Mouse (Mus musculus): Measurements from ENCODE around the gene Nol9. TPM values are rescaled to one million over a fixed set of nuclear protein-coding genes. Genes with fewer than 3 reads are reported as not detected.

Gene Nol9
- total and polyA plus RNA-seq, 3 experiments: 80.3 to 114 (median 80.9) TPM

GRCm38 (mm10) chr4:152006812-152007211, 32.3 kb upstream of the Nol9 start:
- Histone ChIP-seq H3K9ac (ENCODE audit: control insufficient read depth, low read depth, low read length, poor library complexity, severe bottlenecking) (no peak overlapping the region), H3K27ac (ENCODE audit: control insufficient read depth, low read depth, low read length) (no peak overlapping the region), H3K79me2 (ENCODE audit: control insufficient read depth, insufficient read depth, low read length, poor library complexity) (peaks cover 31% of the 10 kb centered on the region), H3K4me1 (ENCODE audit: control insufficient read depth in 1 of 2, insufficient read depth in 2 of 2, low read length in 2 of 2) (peaks cover 0 to 11% of the 10 kb centered on the region in 2 experiments; a peak in 3 of 4 replicates), H3K4me3 (ENCODE audit: control insufficient read depth in 1 of 2, insufficient read depth in 1 of 2, low read depth in 2 of 2, low read length in 2 of 2) (no peak overlapping the region), H3K27me3 (ENCODE audit: control insufficient read depth in 1 of 2, insufficient read depth in 2 of 2, low read length in 2 of 2) (no peaks in the 10 kb centered on the region), H3K9me3 (replicated peaks; ENCODE audit: insufficient read depth, low read length) (no peaks in the 10 kb centered on the region), H3K36me3 (ENCODE audit: control insufficient read depth in 1 of 2, insufficient read depth in 2 of 2, low read length in 2 of 2) (peaks cover 0 to 5% of the 10 kb centered on the region in 2 experiments; a peak in 1 of 4 replicates)
- TF ChIP-seq UBTF (IDR thresholded peaks at IDR 0.05; ENCODE audit: borderline replicate concordance, insufficient read depth, low read depth, low read length) (no peak), CHD2 (IDR thresholded peaks at IDR 0.05; ENCODE audit: low read length) (no peak), EP300 (IDR thresholded peaks at IDR 0.05; ENCODE audit: low read depth in 1 of 2, low read length in 2 of 2) (no peak), TBP (IDR thresholded peaks at IDR 0.05; ENCODE audit: low read depth, low read length) (no peak), POLR2A (IDR thresholded peaks at IDR 0.05; ENCODE audit: control insufficient read depth in 1 of 2, insufficient read depth in 1 of 2, low read depth in 1 of 2, low read length in 2 of 2, poor library complexity in 1 of 2) (no peak), ZKSCAN1 (IDR thresholded peaks at IDR 0.05; ENCODE audit: low read depth, low read length) (no peak), MAFK (IDR thresholded peaks at IDR 0.05; ENCODE audit: borderline replicate concordance, low read depth, low read length) (no peak), ZMIZ1 (IDR thresholded peaks at IDR 0.05; ENCODE audit: low read depth, low read length) (no peak), RCOR1 (IDR thresholded peaks at IDR 0.05; ENCODE audit: low read depth, low read length) (no peak), SIN3A (IDR thresholded peaks at IDR 0.05; ENCODE audit: low read length) (no peak), MYB (IDR thresholded peaks at IDR 0.05; ENCODE audit: low read depth, low read length) (no peak), ZC3H11A (IDR thresholded peaks at IDR 0.05; ENCODE audit: low read depth, low read length) (no peak)
- no peak for DNase-seq (ENCODE audit: low read depth, low spot score)

GRCm38 (mm10) chr4:152007481-152008147, 31.5 kb upstream of the Nol9 start:
- no peaks in the 10 kb centered on the region for H3K27me3 ChIP-seq (ENCODE audit: control insufficient read depth in 1 of 2, insufficient read depth in 2 of 2, low read length in 2 of 2)
- no peak overlapping the region for H3K27ac ChIP-seq (ENCODE audit: control insufficient read depth, low read depth, low read length)
- no peak for DNase-seq (ENCODE audit: low read depth, low spot score)
- H3K9ac ChIP-seq (ENCODE audit: control insufficient read depth, low read depth, low read length, poor library complexity, severe bottlenecking): no peak overlapping the region; the same call in 1 of the 2 replicates
- H3K36me3 ChIP-seq (ENCODE audit: control insufficient read depth in 1 of 2, insufficient read depth in 2 of 2, low read length in 2 of 2): peaks cover 0 to 5% of the 10 kb centered on the region in 2 experiments; a peak in 1 of 4 replicates
- peaks cover 0 to 11% of the 10 kb centered on the region in 2 experiments; a peak in 3 of 4 replicates for H3K4me1 ChIP-seq (ENCODE audit: control insufficient read depth in 1 of 2, insufficient read depth in 2 of 2, low read length in 2 of 2)
- no peaks in the 10 kb centered on the region for H3K9me3 ChIP-seq (replicated peaks; ENCODE audit: insufficient read depth, low read length)
- H3K4me3 ChIP-seq (ENCODE audit: control insufficient read depth in 1 of 2, insufficient read depth in 1 of 2, low read depth in 2 of 2, low read length in 2 of 2): peak overlapping the region; percentile 74 to 83; a peak in 3 of 4 replicates
- TF ChIP-seq MYB (IDR thresholded peaks at IDR 0.05; ENCODE audit: low read depth, low read length) (no peak), NRF1 (IDR thresholded peaks at IDR 0.05; ENCODE audit: insufficient read depth, low read depth, low read length, poor library complexity, severe bottlenecking) (no peak), TBP (IDR thresholded peaks at IDR 0.05; ENCODE audit: low read depth, low read length) (no peak), MAFK (IDR thresholded peaks at IDR 0.05; ENCODE audit: borderline replicate concordance, low read depth, low read length) (no peak), JUND (IDR thresholded peaks at IDR 0.05; ENCODE audit: low read depth, low read length) (no peak), MAX (IDR thresholded peaks at IDR 0.05; ENCODE audit: low read length) (no peak), ELF1 (IDR thresholded peaks at IDR 0.05; ENCODE audit: low read depth, low read length) (no peak), POLR2A (IDR thresholded peaks at IDR 0.05; ENCODE audit: control insufficient read depth in 1 of 2, insufficient read depth in 1 of 2, low read depth in 1 of 2, low read length in 2 of 2, poor library complexity in 1 of 2) (no peak), ETS1 (IDR thresholded peaks at IDR 0.05; ENCODE audit: low read depth, low read length) (no peak), MXI1 (IDR thresholded peaks at IDR 0.05; ENCODE audit: low read depth, low read length) (no peak)
- H3K79me2 ChIP-seq (ENCODE audit: control insufficient read depth, insufficient read depth, low read length, poor library complexity): peaks cover 38% of the 10 kb centered on the region

All from MEL (cell line).